Mouse (Mus musculus) retina, adult 2 months (tissue): Measurements from ENCODE around the gene Gm45799.

ENCODE experiments used
- DNase-seq: peaks from one replicate; pipeline ENCODE4 v3.0.0-alpha.2; 2012; ENCODE audit warnings: low read depth, low spot score

Gene Gm45799

GRCm38 (mm10) chr7:105640233-105640893, at the start of gene Gm45799, which contains the start of gene Arfip2:
Gm45799 (plus strand) TSS chr7:105640552.
Arfip2 (minus strand) TSS chr7:105640416.
- DNase-seq, result peak; percentile 98

- DNase-seq, result peak; percentile 44
Measured at GRCm38 (mm10) chr7:105602860-105603623, 37.3 kb upstream of the Gm45799 start.

- no peak for DNase-seq
Measured at GRCm38 (mm10) chr7:105608467-105608866, 31.9 kb upstream of the Gm45799 start.

GRCm38 (mm10) chr7:105611767-105612166, 28.6 kb upstream of the Gm45799 start:
- no peak for DNase-seq

- DNase-seq, result no peak
Measured at GRCm38 (mm10) chr7:105614400-105614799, 26.0 kb upstream of the Gm45799 start.

GRCm38 (mm10) chr7:105615720-105616119, 24.6 kb upstream of the Gm45799 start:
- no peak for DNase-seq

- DNase-seq, result no peak
Measured at GRCm38 (mm10) chr7:105616561-105616960, 23.8 kb upstream of the Gm45799 start.

GRCm38 (mm10) chr7:105617810-105618209, 22.5 kb upstream of the Gm45799 start:
- no peak for DNase-seq

- no peak for DNase-seq
Measured at GRCm38 (mm10) chr7:105619701-105620100, 20.7 kb upstream of the Gm45799 start.

GRCm38 (mm10) chr7:105621053-105621452, 19.3 kb upstream of the Gm45799 start:
- no peak for DNase-seq

- no peak for DNase-seq
Measured at GRCm38 (mm10) chr7:105621646-105622292, 18.6 kb upstream of the Gm45799 start.

- no peak for DNase-seq
Measured at GRCm38 (mm10) chr7:105625397-105625796, 15.0 kb upstream of the Gm45799 start.

GRCm38 (mm10) chr7:105628633-105629032, 11.7 kb upstream of the Gm45799 start:
- no peak for DNase-seq

GRCm38 (mm10) chr7:105632551-105632972, 7.8 kb upstream of the Gm45799 start:
- DNase-seq, result no peak

- DNase-seq, result peak; percentile 77
Measured at GRCm38 (mm10) chr7:105633127-105633800, 7.1 kb upstream of the Gm45799 start, which contains the start of gene Trim3. Trim3 (minus strand) TSS chr7:105633571.

- DNase-seq, result no peak
Measured at GRCm38 (mm10) chr7:105633801-105634135, 6.6 kb upstream of the Gm45799 start.

GRCm38 (mm10) chr7:105634272-105634920, 6.0 kb upstream of the Gm45799 start:
- DNase-seq, result no peak

GRCm38 (mm10) chr7:105635726-105636125, 4.6 kb upstream of the Gm45799 start:
- no peak for DNase-seq

GRCm38 (mm10) chr7:105638776-105639175, 1.6 kb upstream of the Gm45799 start:
- no peak for DNase-seq

- DNase-seq, result no peak
Measured at GRCm38 (mm10) chr7:105639304-105639703, 1.0 kb upstream of the Gm45799 start.

GRCm38 (mm10) chr7:105639756-105640155, 596 bp upstream of the Gm45799 start, which contains the start of gene Timm10b:
Timm10b (plus strand) TSS chr7:105640056.
- no peak for DNase-seq
